Mouse (Mus musculus): ENCODE measurements around the gene Lypd5. TPM values are rescaled to one million over a fixed set of nuclear protein-coding genes. Genes with fewer than 3 reads are reported as not detected.

The Lypd5 gene
- polyA plus RNA-seq, 1 experiment: not detected

DNA sequence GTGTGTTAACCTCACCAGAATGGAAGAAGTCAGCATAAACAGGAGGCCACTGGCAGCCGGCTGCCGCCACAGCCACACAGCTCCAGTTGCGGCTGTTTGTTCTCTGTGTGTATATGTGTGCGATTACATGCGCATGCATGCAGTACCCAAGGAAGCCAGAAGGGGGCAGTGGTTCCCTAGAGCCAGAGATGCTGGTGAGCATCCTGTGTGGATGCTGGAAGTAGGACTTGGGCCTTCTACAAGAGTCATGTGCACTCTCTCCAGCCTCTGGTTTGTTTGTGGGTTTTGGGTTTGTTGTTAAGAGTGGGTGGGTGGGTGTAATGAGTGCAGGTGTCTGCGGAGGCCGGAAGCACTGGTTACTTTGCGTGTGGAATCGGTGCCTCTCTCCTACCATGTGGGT, 53.9 kb downstream of the Lypd5 start:
- Histone ChIP-seq H3K27ac (ENCODE audit: insufficient read depth, low read depth, low read length) (no peak overlapping the region), H3K36me3 (ENCODE audit: control insufficient read depth, insufficient read depth, low read length) (no peaks in the 10 kb centered on the region), H3K27me3 (replicated peaks; ENCODE audit: control insufficient read depth, insufficient read depth, low read length) (no peaks in the 10 kb centered on the region), H3K4me1 (ENCODE audit: control insufficient read depth, insufficient read depth, low read length) (peaks cover 3% of the 10 kb centered on the region; the same call in 1 of the 2 replicates), H3K4me3 (ENCODE audit: insufficient read depth, low read depth, low read length) (no peak overlapping the region)
- 97% methylated on average over 9 of the region's 9 CpGs for WGBS
- DNase-seq: no peak
- TF ChIP-seq POLR2A (IDR thresholded peaks at IDR 0.05; ENCODE audit: low read depth, low read length) (no peak), CTCF (conservative IDR thresholded peaks at IDR 0.05; ENCODE audit: insufficient read depth, insufficient read length, low read depth, low read length) (peak; percentile 35; the same call in 1 of the 2 replicates)

Other genes with a start within 250 kb of the Lypd5 start
- gene Zfp112, start 236.9 kb upstream of the Lypd5 start, polyA plus RNA-seq (2012; rRNA removed): 1.3 and 1.4 TPM in 2 replicates
- 5.6 and 6.6 TPM in 2 replicates for gene Zfp235, start 215.0 kb upstream of the Lypd5 start, polyA plus RNA-seq (2012; rRNA removed)
- 0.30 and 0.60 TPM in 2 replicates for gene Zfp114, start 174.1 kb upstream of the Lypd5 start, polyA plus RNA-seq (2012; rRNA removed)
- gene Zfp111, start 137.8 kb upstream of the Lypd5 start, polyA plus RNA-seq (2012; rRNA removed): 2.2 and 2.5 TPM in 2 replicates
- gene Zfp109, start 111.6 kb upstream of the Lypd5 start, polyA plus RNA-seq (2012; rRNA removed): 1.9 and 2.3 TPM in 2 replicates
- 1.2 and 1.3 TPM in 2 replicates for gene Zfp108, start 94.4 kb upstream of the Lypd5 start, polyA plus RNA-seq (2012; rRNA removed)
- 3.1 and 3.4 TPM in 2 replicates for gene Zfp93, start 78.8 kb upstream of the Lypd5 start, polyA plus RNA-seq (2012; rRNA removed)
- gene Zfp61, start 48.0 kb upstream of the Lypd5 start, polyA plus RNA-seq (2012; rRNA removed): 3.8 and 4.3 TPM in 2 replicates
- gene Zfp94, start 32.5 kb upstream of the Lypd5 start, polyA plus RNA-seq (2012; rRNA removed): 9.4 and 10.5 TPM in 2 replicates
- 0.11 and 0.48 TPM in 2 replicates for gene Tescl, start 15.3 kb upstream of the Lypd5 start, polyA plus RNA-seq (2012; rRNA removed)
- 2.3 and 4.1 TPM in 2 replicates for gene Kcnn4, start 21.1 kb downstream of the Lypd5 start, polyA plus RNA-seq (2012; rRNA removed)
- gene Smg9, start 50.4 kb downstream of the Lypd5 start, polyA plus RNA-seq (2012; rRNA removed): 34.9 and 39.8 TPM in 2 replicates
- gene Irgc1, start 103.1 kb downstream of the Lypd5 start, polyA plus RNA-seq (2012; rRNA removed): 0.33 and 0.41 TPM in 2 replicates
- 10.1 and 12.9 TPM in 2 replicates for gene Plaur, start 113.3 kb downstream of the Lypd5 start, polyA plus RNA-seq (2012; rRNA removed)
- gene Cadm4, start 132.8 kb downstream of the Lypd5 start, polyA plus RNA-seq (2012; rRNA removed): 54.7 and 66.4 TPM in 2 replicates
- gene Zfp428, start 157.8 kb downstream of the Lypd5 start, polyA plus RNA-seq (2012; rRNA removed): 9.5 and 17.1 TPM in 2 replicates
- gene AC161166.1, start 163.3 kb downstream of the Lypd5 start, polyA plus RNA-seq (2012; rRNA removed): not detected in 2 replicates
- gene Irgq, start 181.5 kb downstream of the Lypd5 start, polyA plus RNA-seq (2012; rRNA removed): 15.4 and 17.4 TPM in 2 replicates
- not detected in 2 replicates for gene Pinlyp, start 196.9 kb downstream of the Lypd5 start, polyA plus RNA-seq (2012; rRNA removed)
- gene Xrcc1, start 197.1 kb downstream of the Lypd5 start, polyA plus RNA-seq (2012; rRNA removed): 29.0 and 31.2 TPM in 2 replicates
- 172 and 173 TPM in 2 replicates for gene Ethe1, start 238.3 kb downstream of the Lypd5 start, polyA plus RNA-seq (2012; rRNA removed)
- gene Zfp575, start 238.4 kb downstream of the Lypd5 start, polyA plus RNA-seq (2012; rRNA removed): 0.11 and 0.15 TPM in 2 replicates

Measured in kidney, adult 2 months (tissue).